Mouse (Mus musculus): ENCODE results near the gene Uxs1.

- no peak for TF ChIP-seq EP300 (optimal IDR thresholded peaks at IDR 0.05)
- TF ChIP-seq CTCF (IDR thresholded peaks at IDR 0.05; ENCODE audit: low read depth): no peak
Observed at GRCm38 (mm10) chr1:43822586-43822985, 5.0 kb downstream of the Uxs1 start.

All from stomach, postnatal 0 days (tissue).